Mouse (Mus musculus) myocyte (in vitro differentiated cells): ENCODE data around the gene Tmem182.

ENCODE experiments used
- CEBPB ChIP-seq: IDR thresholded peaks from 2 replicates; pipeline ENCODE4 v1.6.1; 2011; ENCODE audit warnings: mild to moderate bottlenecking, moderate library complexity; ENCODE audit not compliant: poor library complexity, insufficient read depth, severe bottlenecking
- E2F4 ChIP-seq: IDR thresholded peaks from one replicate; pipeline ENCODE4 v1.6.1; 2011; ENCODE audit warnings: mild to moderate bottlenecking, control low read depth, moderate library complexity; ENCODE audit not compliant: insufficient read depth
- MAX ChIP-seq: IDR thresholded peaks from one replicate; pipeline ENCODE4 v1.6.1; 2011; ENCODE audit warnings: low read depth, mild to moderate bottlenecking, control low read depth
- MYOD1 ChIP-seq, 3 experiments: IDR thresholded peaks; one replicate each; pipeline ENCODE4 v1.6.1; 2011; ENCODE audit warnings: control low read depth in 2 of 3, low read depth in 2 of 3, mild to moderate bottlenecking in 2 of 3, moderate library complexity in 1 of 3; ENCODE audit not compliant: insufficient read length in 2 of 3, control insufficient read depth in 1 of 3
- MYOG ChIP-seq, 3 experiments: IDR thresholded peaks; one replicate each; pipeline ENCODE4 v1.6.1; 2011; ENCODE audit warnings: control low read depth in 2 of 3, low read depth in 2 of 3, mild to moderate bottlenecking in 2 of 3; ENCODE audit not compliant: insufficient read length in 2 of 3, control insufficient read depth in 1 of 3, insufficient read depth in 1 of 3
- POLR2A ChIP-seq: IDR thresholded peaks from one replicate; pipeline ENCODE4 v1.6.1; 2011; ENCODE audit warnings: low read depth, mild to moderate bottlenecking, control low read depth, moderate library complexity; ENCODE audit not compliant: insufficient read length
- POLR2AphosphoS2 ChIP-seq: IDR thresholded peaks from one replicate; pipeline ENCODE4 v1.6.1; 2011; ENCODE audit warnings: low read depth, control low read depth; ENCODE audit not compliant: insufficient read length
- REST ChIP-seq: IDR thresholded peaks from one replicate; pipeline ENCODE4 v1.6.1; 2011; ENCODE audit warnings: mild to moderate bottlenecking, control low read depth, moderate library complexity; ENCODE audit not compliant: insufficient read depth, insufficient read length
- SRF ChIP-seq: IDR thresholded peaks from one replicate; pipeline ENCODE4 v1.6.1; 2011; ENCODE audit warnings: low read depth; ENCODE audit not compliant: control insufficient read depth, insufficient read length
- TCF12 ChIP-seq: IDR thresholded peaks from one replicate; pipeline ENCODE4 v1.6.1; 2011; ENCODE audit warnings: mild to moderate bottlenecking, control low read depth; ENCODE audit not compliant: poor library complexity, insufficient read depth, severe bottlenecking
- TCF3 ChIP-seq: IDR thresholded peaks from one replicate; pipeline ENCODE4 v1.6.1; 2011; ENCODE audit warnings: low read depth, control low read depth; ENCODE audit not compliant: insufficient read length
- USF1 ChIP-seq: IDR thresholded peaks from one replicate; pipeline ENCODE4 v1.6.1; 2011; ENCODE audit warnings: low read depth, mild to moderate bottlenecking, control low read depth, moderate library complexity

- TF ChIP-seq TCF3 (no peak), MAX (no peak), REST (no peak), POLR2AphosphoS2 (no peak), POLR2A (no peak), USF1 (no peak), CEBPB (no peak), MYOG (IDR thresholded peaks at IDR 0.05; ENCODE audit: control insufficient read depth in 1 of 3, insufficient read depth in 1 of 3, insufficient read length in 2 of 3, low read depth in 2 of 3) (no peak), TCF12 (no peak), E2F4 (no peak), SRF (no peak), MYOD1 (IDR thresholded peaks at IDR 0.05; ENCODE audit: control insufficient read depth in 1 of 3, insufficient read length in 2 of 3, low read depth in 2 of 3) (no peak)
Observed at GRCm38 (mm10) chr1:40776102-40776501, 29.3 kb upstream of the Tmem182 start.
